10 mouse cellular contexts compared by ENCODE assay signal in the genomic region with DNA sequence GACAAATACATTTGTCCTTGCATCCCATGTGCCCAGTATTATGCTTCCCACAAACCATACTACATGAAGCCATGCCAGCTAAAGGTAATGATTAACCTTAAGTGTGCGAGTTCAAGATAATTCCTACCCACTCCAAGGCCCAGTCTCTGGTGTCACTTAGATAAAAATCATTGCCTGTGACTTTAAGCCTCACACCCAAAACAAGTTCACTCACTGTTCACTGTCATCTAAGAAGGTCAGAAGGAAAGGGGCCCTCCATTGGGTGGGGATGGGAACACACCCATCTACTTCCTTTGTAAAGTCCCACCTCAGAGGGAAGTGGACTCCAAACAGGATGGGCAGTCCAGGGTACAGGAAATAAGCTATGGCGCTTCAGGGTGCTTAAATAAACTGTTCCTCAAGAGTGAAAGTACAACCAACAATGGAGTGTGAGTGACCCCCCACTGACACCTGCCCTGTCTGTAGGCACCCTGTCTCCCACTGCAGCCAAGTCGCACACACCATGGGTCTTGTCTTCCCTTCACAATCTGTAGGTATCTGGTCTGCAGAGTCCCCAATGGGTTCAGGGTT.
DNase-seq lines count a peak whose midpoint lies in the region; ATAC-seq lines count a peak whose summit lies in the region.
"Had no signal": no experiment of that assay in that cellular context is flagged by ENCODE, and none has a peak within 500 bp of the region (broad histone marks: within the 10 kb centered on the region; RNA-seq: fewer than 3 reads in every experiment).

No protein-coding gene starts in this region.

- no peak overlapping the region for H3K4me2 ChIP-seq in midbrain, embryonic 16.5 days (ENCODE audit: low read length)
- H3K4me2 ChIP-seq in heart, embryonic 14.5 days (ENCODE audit: low read length), result no peak overlapping the region
- H3K4me2 ChIP-seq in stomach, embryonic 16.5 days (ENCODE audit: low read depth, low read length), result no peak overlapping the region

- H3K9me3 ChIP-seq in midbrain, embryonic 10.5 days (replicated peaks), result no peaks in the 10 kb centered on the region
- H3K9me3 ChIP-seq in midbrain, embryonic 16.5 days (replicated peaks; ENCODE audit: control insufficient read depth, low read length, poor library complexity, severe bottlenecking), result no peaks in the 10 kb centered on the region; the same call in 1 of the 2 replicates
- peaks cover 5% of the 10 kb centered on the region; the same call in 1 of the 2 replicates for H3K9me3 ChIP-seq in heart, embryonic 14.5 days (ENCODE audit: control insufficient read depth, low read length)
- H3K9me3 ChIP-seq in stomach, embryonic 16.5 days (replicated peaks; ENCODE audit: control insufficient read depth, low read length), result no peaks in the 10 kb centered on the region

- no peak overlapping the region for H3K4me3 ChIP-seq in midbrain, embryonic 10.5 days
- H3K4me3 ChIP-seq in midbrain, embryonic 16.5 days (ENCODE audit: low read depth, low read length), result no peak overlapping the region
- no peak overlapping the region for H3K4me3 ChIP-seq in heart, embryonic 14.5 days (ENCODE audit: control insufficient read depth in 1 of 2, insufficient read depth in 1 of 2, low read depth in 1 of 2, low read length in 2 of 2)
- H3K4me3 ChIP-seq in stomach, embryonic 16.5 days (replicated peaks; ENCODE audit: low read length), result no peak overlapping the region

- peaks cover 31% of the 10 kb centered on the region for H3K4me1 ChIP-seq in midbrain, embryonic 10.5 days
- no peaks in the 10 kb centered on the region for H3K4me1 ChIP-seq in midbrain, embryonic 16.5 days (ENCODE audit: control insufficient read depth, insufficient read depth, low read length)
- H3K4me1 ChIP-seq in heart, embryonic 14.5 days (ENCODE audit: control insufficient read depth in 2 of 2, insufficient read depth in 2 of 2, low read length in 2 of 2), result peaks cover 4 to 7% of the 10 kb centered on the region in 2 experiments
- H3K4me1 ChIP-seq in stomach, embryonic 16.5 days (ENCODE audit: control insufficient read depth, insufficient read depth, low read length), result peaks cover 18% of the 10 kb centered on the region

- no peak for ATAC-seq in midbrain, embryonic 16.5 days
- ATAC-seq in heart, embryonic 14.5 days (ENCODE audit: insufficient number of reproducible peaks, insufficient read depth, low FRiP score, low read depth), result no peak
- ATAC-seq in stomach, embryonic 16.5 days (ENCODE audit: insufficient read depth, low FRiP score), result peak; percentile 91
- no peak for ATAC-seq in erythroblast, adult 5-6 weeks (replicated peaks; ENCODE audit: low FRiP score, poor library complexity, severe bottlenecking)

- H3K9ac ChIP-seq in midbrain, embryonic 16.5 days (ENCODE audit: low read depth, low read length), result no peak overlapping the region
- H3K9ac ChIP-seq in heart, embryonic 14.5 days (ENCODE audit: low read length), result no peak overlapping the region
- H3K9ac ChIP-seq in stomach, embryonic 16.5 days (ENCODE audit: low read length), result no peak overlapping the region

- no peak for DNase-seq in midbrain, embryonic 10.5 days (ENCODE audit: low spot score)
- DNase-seq in kidney, postnatal 14 days, result peak; percentile 57
- DNase-seq in MN1 (ENCODE audit: low spot score), result no peak
- DNase-seq in gastrocnemius, postnatal 25 days, result no peak
- DNase-seq: adrenal gland, adult 2 months; right cerebral cortex, postnatal 4 days had no signal

- H3K27me3 ChIP-seq in midbrain, embryonic 10.5 days (ENCODE audit: low read depth, poor library complexity, severe bottlenecking), result no peaks in the 10 kb centered on the region; the same call in 1 of the 2 replicates
- no peaks in the 10 kb centered on the region for H3K27me3 ChIP-seq in midbrain, embryonic 16.5 days (ENCODE audit: control insufficient read depth, insufficient read depth, low read depth, low read length)
- H3K27me3 ChIP-seq in heart, embryonic 14.5 days (ENCODE audit: control insufficient read depth, insufficient read depth, low read length), result no peaks in the 10 kb centered on the region
- H3K27me3 ChIP-seq in stomach, embryonic 16.5 days (ENCODE audit: control insufficient read depth, insufficient read depth, low read length), result no peaks in the 10 kb centered on the region

- peak overlapping the region; percentile 46 for H3K27ac ChIP-seq in midbrain, embryonic 10.5 days (replicated peaks)
- no peak overlapping the region for H3K27ac ChIP-seq in midbrain, embryonic 16.5 days (ENCODE audit: low read length)
- peak overlapping the region; percentile 33 to 57; a peak in 2 of 4 replicates for H3K27ac ChIP-seq in heart, embryonic 14.5 days (replicated peaks in 1 of 2; ENCODE audit: control insufficient read depth in 1 of 2, insufficient read depth in 1 of 2, low read depth in 2 of 2, low read length in 2 of 2)
- peak overlapping the region; percentile 72 for H3K27ac ChIP-seq in stomach, embryonic 16.5 days (ENCODE audit: low read length)

- 55% methylated on average over 3 of the region's 3 CpGs for WGBS in midbrain, embryonic 10.5 days
- WGBS in midbrain, embryonic 16.5 days, result 64% methylated on average over 3 of the region's 3 CpGs
- WGBS in heart, embryonic 14.5 days, result 61% methylated on average over 3 of the region's 3 CpGs
- WGBS in stomach, embryonic 16.5 days, result 56% methylated on average over 3 of the region's 3 CpGs

- H3K36me3 ChIP-seq in midbrain, embryonic 10.5 days, result no peaks in the 10 kb centered on the region
- no peaks in the 10 kb centered on the region for H3K36me3 ChIP-seq in midbrain, embryonic 16.5 days (ENCODE audit: control insufficient read depth, insufficient read depth, low read length)
- no peaks in the 10 kb centered on the region for H3K36me3 ChIP-seq in heart, embryonic 14.5 days (ENCODE audit: control insufficient read depth, insufficient read depth, low read length)
- no peaks in the 10 kb centered on the region for H3K36me3 ChIP-seq in stomach, embryonic 16.5 days (ENCODE audit: control insufficient read depth, insufficient read depth, low read length)
